Mouse (Mus musculus): ENCODE results near the gene Art3. TPM values are rescaled to one million over a fixed set of nuclear protein-coding genes. Genes with fewer than 3 reads are reported as not detected.

The Art3 gene
- 1.8 and 2.5 TPM in 2 replicates for polyA plus RNA-seq (2014; fragmentation: Nextera tagmentation; extraction: Ambion mirVana)

GRCm38 (mm10) chr5:92331635-92332338 is at the start of gene Art3:
TSS of gene Art3 (plus strand) at chr5:92331827.
- no peak for ATAC-seq (ENCODE audit: insufficient number of reproducible peaks, low FRiP score, low TSS enrichment, low read depth)
- Histone ChIP-seq H3K4me3 (ENCODE audit: low read depth, low read length) (no peak within 1 kb of the TSS), H3K4me2 (ENCODE audit: low read depth, severe bottlenecking) (no peak within 1 kb of the TSS), H3K27me3 (ENCODE audit: control insufficient read depth, insufficient read depth, low read length) (no peaks in the 10 kb centered on the region), H3K27ac (replicated peaks; ENCODE audit: low read depth, low read length) (no peak within 1 kb of the TSS), H3K4me1 (ENCODE audit: control insufficient read depth, insufficient read depth, low read length) (no peaks in the 10 kb centered on the region), H3K9ac (ENCODE audit: low read length) (no peak within 1 kb of the TSS), H3K9me3 (ENCODE audit: control insufficient read depth, low read length) (no peaks in the 10 kb centered on the region), H3K36me3 (ENCODE audit: control insufficient read depth, insufficient read depth, low read length) (no peaks in the 10 kb centered on the region)
- DNase-seq (ENCODE audit: low spot score) = no peak
- 94% methylated on average over 17 of the region's 17 CpGs for WGBS

DNA sequence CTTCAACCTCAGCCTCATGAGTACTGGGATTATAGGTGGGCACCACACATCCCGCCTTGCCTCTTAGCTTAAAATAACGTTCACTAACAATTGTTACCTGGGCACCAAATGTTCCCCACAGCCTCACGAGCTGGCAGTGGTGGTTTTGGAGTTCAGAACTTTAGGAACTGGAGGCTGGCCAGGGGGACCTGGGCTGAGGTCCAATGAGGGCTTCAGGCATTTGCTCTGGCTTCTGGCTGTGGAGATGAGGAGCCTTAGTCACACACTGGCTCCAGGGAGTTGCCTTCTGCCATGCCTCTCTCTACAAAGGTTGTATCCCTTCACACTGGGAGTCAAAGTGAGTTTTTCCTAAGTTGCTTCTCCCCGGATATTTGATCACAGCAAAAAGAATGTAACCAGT is 49.1 kb upstream of the Art3 start:
- H3K9ac ChIP-seq (ENCODE audit: low read length) = no peak overlapping the region
- WGBS = 79% methylated on average over 4 of the region's 4 CpGs
- DNase-seq (ENCODE audit: low spot score) (no peak), ATAC-seq (ENCODE audit: insufficient number of reproducible peaks, low FRiP score, low TSS enrichment, low read depth) (no peak)
- H3K36me3 ChIP-seq (ENCODE audit: control insufficient read depth, insufficient read depth, low read length) = no peaks in the 10 kb centered on the region; the same call in 1 of the 2 replicates
- no peak overlapping the region for H3K4me2 ChIP-seq (ENCODE audit: low read depth, severe bottlenecking)
- H3K27ac ChIP-seq (replicated peaks; ENCODE audit: low read depth, low read length) = no peak overlapping the region
- peaks cover under 1% of the 10 kb centered on the region; the same call in 1 of the 2 replicates for H3K4me1 ChIP-seq (ENCODE audit: control insufficient read depth, insufficient read depth, low read length)
- H3K27me3 ChIP-seq (ENCODE audit: control insufficient read depth, insufficient read depth, low read length) = no peaks in the 10 kb centered on the region
- H3K4me3 ChIP-seq (ENCODE audit: low read depth, low read length) = no peak overlapping the region
- H3K9me3 ChIP-seq (ENCODE audit: control insufficient read depth, low read length) = no peaks in the 10 kb centered on the region

DNA sequence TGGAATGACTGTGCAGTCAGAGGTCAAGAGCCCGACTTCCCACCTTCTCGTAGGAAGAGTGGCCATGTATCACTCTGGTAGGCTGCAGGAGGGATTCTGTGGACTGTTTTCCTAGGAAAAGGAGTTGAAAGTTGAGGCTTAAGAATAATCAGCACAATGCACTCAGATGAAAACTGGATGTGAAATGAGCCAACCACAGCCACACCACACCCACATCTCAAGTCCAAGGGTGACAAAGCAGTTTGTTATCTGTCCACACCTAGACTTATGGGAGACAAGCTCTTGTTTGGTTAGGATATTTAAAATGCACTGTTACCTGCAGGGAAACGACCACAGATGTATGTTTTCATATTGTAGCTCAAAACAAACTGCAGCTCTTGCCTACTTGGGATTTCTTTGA is 48.5 kb upstream of the Art3 start:
- DNase-seq (ENCODE audit: low spot score) = no peak
- Histone ChIP-seq H3K27ac (replicated peaks; ENCODE audit: low read depth, low read length) (no peak overlapping the region), H3K9me3 (ENCODE audit: control insufficient read depth, low read length) (no peaks in the 10 kb centered on the region), H3K4me1 (ENCODE audit: control insufficient read depth, insufficient read depth, low read length) (no peaks in the 10 kb centered on the region), H3K4me2 (ENCODE audit: low read depth, severe bottlenecking) (no peak overlapping the region), H3K27me3 (ENCODE audit: control insufficient read depth, insufficient read depth, low read length) (no peaks in the 10 kb centered on the region), H3K36me3 (ENCODE audit: control insufficient read depth, insufficient read depth, low read length) (no peaks in the 10 kb centered on the region; the same call in 1 of the 2 replicates), H3K9ac (ENCODE audit: low read length) (no peak overlapping the region), H3K4me3 (ENCODE audit: low read depth, low read length) (no peak overlapping the region)
- 82% methylated on average over 3 of the region's 3 CpGs for WGBS
- ATAC-seq (ENCODE audit: insufficient number of reproducible peaks, low FRiP score, low TSS enrichment, low read depth) = no peak

GRCm38 (mm10) chr5:92287840-92288239 is 43.8 kb upstream of the Art3 start:
- no peak for ATAC-seq (ENCODE audit: insufficient number of reproducible peaks, low FRiP score, low TSS enrichment, low read depth)
- WGBS = 84% methylated on average over 6 of the region's 6 CpGs

DNA sequence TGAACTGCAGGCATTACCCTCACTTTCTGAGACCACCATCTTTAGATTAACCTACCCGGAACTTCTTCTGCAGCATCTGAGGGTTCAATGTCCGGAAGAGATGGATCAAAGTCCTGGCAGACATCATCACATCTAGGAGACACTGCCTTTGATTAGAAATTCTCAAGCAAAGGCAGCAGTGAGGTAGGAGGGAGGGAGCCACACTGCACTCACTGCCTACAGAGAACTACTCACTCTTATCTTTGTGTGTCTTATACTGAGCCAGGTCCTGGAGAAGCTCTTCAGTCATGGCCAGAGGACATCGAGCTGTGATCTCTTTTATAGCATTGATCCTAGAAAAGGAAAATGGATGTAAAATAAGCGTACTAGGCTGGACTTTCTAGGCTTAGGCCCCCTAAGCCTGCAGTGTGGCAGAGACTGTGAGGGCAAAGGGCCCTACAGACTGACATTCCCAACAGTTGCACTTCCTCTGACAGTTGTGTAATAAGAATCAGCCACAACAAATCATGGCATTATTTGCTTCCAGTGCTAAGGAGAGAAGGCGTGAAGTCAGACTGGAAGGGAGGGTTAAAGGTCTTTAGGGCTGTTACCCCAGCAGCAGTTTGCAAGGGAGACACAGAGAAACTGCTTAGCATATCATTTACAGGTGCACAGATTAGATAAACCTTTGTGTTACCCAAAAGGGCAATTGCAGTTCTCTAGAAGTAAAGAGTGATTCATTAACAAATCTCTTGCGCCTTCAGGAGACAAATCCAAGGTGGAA is 39.8 kb upstream of the Art3 start:
- H3K27me3 ChIP-seq (ENCODE audit: control insufficient read depth, insufficient read depth, low read length) = no peaks in the 10 kb centered on the region
- no peaks in the 10 kb centered on the region for H3K4me1 ChIP-seq (ENCODE audit: control insufficient read depth, insufficient read depth, low read length)
- peaks cover 16% of the 10 kb centered on the region for H3K36me3 ChIP-seq (ENCODE audit: control insufficient read depth, insufficient read depth, low read length)
- no peak overlapping the region for H3K4me2 ChIP-seq (ENCODE audit: low read depth, severe bottlenecking)
- ATAC-seq (ENCODE audit: insufficient number of reproducible peaks, low FRiP score, low TSS enrichment, low read depth) (no peak), DNase-seq (ENCODE audit: low spot score) (no peak)
- WGBS = 90% methylated on average over 6 of the region's 6 CpGs
- no peak overlapping the region for H3K9ac ChIP-seq (ENCODE audit: low read length)
- no peak overlapping the region for H3K4me3 ChIP-seq (ENCODE audit: low read depth, low read length)
- H3K27ac ChIP-seq (replicated peaks; ENCODE audit: low read depth, low read length) = no peak overlapping the region
- H3K9me3 ChIP-seq (ENCODE audit: control insufficient read depth, low read length) = no peaks in the 10 kb centered on the region

More at GRCm38 (mm10) chr5:92287840-92288239, 43.8 kb upstream of the Art3 start:
- H3K9ac ChIP-seq (ENCODE audit: low read length) = no peak overlapping the region
- H3K27me3 ChIP-seq (ENCODE audit: control insufficient read depth, insufficient read depth, low read length) = no peaks in the 10 kb centered on the region
- no peaks in the 10 kb centered on the region for H3K4me1 ChIP-seq (ENCODE audit: control insufficient read depth, insufficient read depth, low read length)
- H3K4me2 ChIP-seq (ENCODE audit: low read depth, severe bottlenecking) = no peak overlapping the region
- H3K36me3 ChIP-seq (ENCODE audit: control insufficient read depth, insufficient read depth, low read length) = peaks cover 12% of the 10 kb centered on the region
- no peaks in the 10 kb centered on the region for H3K9me3 ChIP-seq (ENCODE audit: control insufficient read depth, low read length)
- DNase-seq (ENCODE audit: low spot score) = no peak
- no peak overlapping the region for H3K27ac ChIP-seq (replicated peaks; ENCODE audit: low read depth, low read length)
- H3K4me3 ChIP-seq (ENCODE audit: low read depth, low read length) = no peak overlapping the region

DNA sequence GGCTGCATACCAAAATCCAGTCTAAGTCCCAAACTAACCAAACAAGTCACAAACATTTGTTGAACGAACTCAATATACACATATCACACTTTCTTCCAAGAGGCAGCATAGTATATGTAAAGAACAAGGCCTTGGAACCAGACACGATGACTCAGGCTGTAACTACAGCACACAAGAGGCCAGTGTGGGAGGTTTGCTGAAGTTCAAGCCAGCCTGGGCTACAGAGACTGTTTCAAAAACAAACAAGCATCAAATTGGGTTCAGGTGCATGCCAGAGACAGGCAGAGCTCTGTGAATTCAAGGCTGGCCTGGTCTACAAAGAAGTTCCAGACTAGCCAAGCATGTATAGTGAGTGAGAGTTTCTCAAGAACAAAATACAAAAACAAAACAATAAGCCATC is 37.1 kb upstream of the Art3 start:
- Histone ChIP-seq H3K4me2 (ENCODE audit: low read depth, severe bottlenecking) (no peak overlapping the region), H3K36me3 (ENCODE audit: control insufficient read depth, insufficient read depth, low read length) (peaks cover 17% of the 10 kb centered on the region), H3K4me3 (ENCODE audit: low read depth, low read length) (no peak overlapping the region), H3K9me3 (ENCODE audit: control insufficient read depth, low read length) (no peaks in the 10 kb centered on the region), H3K27me3 (ENCODE audit: control insufficient read depth, insufficient read depth, low read length) (no peaks in the 10 kb centered on the region), H3K4me1 (ENCODE audit: control insufficient read depth, insufficient read depth, low read length) (no peaks in the 10 kb centered on the region), H3K9ac (ENCODE audit: low read length) (no peak overlapping the region), H3K27ac (replicated peaks; ENCODE audit: low read depth, low read length) (no peak overlapping the region)
- DNase-seq (ENCODE audit: low spot score) = no peak
- ATAC-seq (ENCODE audit: insufficient number of reproducible peaks, low FRiP score, low TSS enrichment, low read depth) = no peak
- WGBS = 88% methylated on average over 2 of the region's 2 CpGs

DNA sequence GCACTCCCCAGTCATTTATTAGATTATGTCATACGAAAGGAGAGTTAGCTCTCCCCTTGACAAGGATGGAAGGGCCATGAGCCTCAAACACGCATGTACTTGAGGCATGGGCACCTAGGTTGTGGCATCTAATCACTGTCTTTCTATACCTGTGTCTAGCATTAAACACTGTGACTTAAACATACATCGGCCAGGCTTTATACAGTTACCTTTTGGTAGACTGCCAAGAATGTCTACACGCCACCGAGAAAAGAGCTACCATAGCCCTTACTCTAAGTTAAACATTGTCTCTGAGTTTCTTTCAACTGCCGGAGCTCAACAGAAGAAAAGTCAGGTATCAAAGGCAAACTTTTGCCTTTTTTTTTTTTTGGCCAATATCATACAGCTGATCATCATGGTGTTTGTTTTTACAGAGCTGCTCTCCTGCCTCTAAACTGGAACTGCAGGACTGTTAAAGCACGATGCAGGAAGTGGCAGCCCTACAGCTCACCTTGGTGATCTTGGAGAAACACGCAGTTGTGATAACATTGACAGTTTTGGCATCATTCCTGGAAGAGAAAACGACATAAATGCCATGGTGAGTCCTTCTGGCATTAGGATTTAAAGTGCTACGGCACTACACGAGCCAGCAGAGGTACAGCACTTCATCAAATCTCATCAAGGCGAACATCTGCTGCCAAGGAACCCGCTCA is 29.3 kb upstream of the Art3 start:
- H3K27ac ChIP-seq (replicated peaks; ENCODE audit: low read depth, low read length) = no peak overlapping the region
- H3K9me3 ChIP-seq (ENCODE audit: control insufficient read depth, low read length) = no peaks in the 10 kb centered on the region
- H3K9ac ChIP-seq (ENCODE audit: low read length) = no peak overlapping the region
- H3K4me2 ChIP-seq (ENCODE audit: low read depth, severe bottlenecking) = no peak overlapping the region
- H3K4me1 ChIP-seq (ENCODE audit: control insufficient read depth, insufficient read depth, low read length) = no peaks in the 10 kb centered on the region
- no peak for ATAC-seq (ENCODE audit: insufficient number of reproducible peaks, low FRiP score, low TSS enrichment, low read depth)
- DNase-seq (ENCODE audit: low spot score) = no peak
- H3K4me3 ChIP-seq (ENCODE audit: low read depth, low read length) = no peak overlapping the region
- H3K27me3 ChIP-seq (ENCODE audit: control insufficient read depth, insufficient read depth, low read length) = no peaks in the 10 kb centered on the region
- 96% methylated on average over 13 of the region's 13 CpGs for WGBS
- H3K36me3 ChIP-seq (ENCODE audit: control insufficient read depth, insufficient read depth, low read length) = peaks cover 27% of the 10 kb centered on the region

DNA sequence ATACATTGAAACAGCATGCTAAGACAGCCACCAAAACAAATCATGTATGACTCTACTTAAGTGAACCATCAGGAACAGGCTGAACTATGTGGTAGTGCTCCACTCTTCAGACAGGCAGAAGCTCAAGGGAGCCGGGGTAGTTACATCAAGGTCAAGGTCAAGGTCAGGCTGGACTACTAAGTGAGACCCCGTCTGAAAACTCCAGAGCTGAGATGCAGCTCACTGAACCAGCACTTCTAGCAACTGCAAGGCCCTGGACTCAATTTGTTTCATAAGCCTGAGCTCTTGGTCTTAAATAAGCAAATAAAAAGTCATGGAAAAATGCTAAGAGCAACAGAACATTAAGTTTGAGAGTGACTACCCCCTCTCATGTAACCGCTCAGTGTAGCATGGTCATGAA is 27.3 kb upstream of the Art3 start:
- Histone ChIP-seq H3K4me1 (ENCODE audit: control insufficient read depth, insufficient read depth, low read length) (peaks cover 3% of the 10 kb centered on the region; the same call in 1 of the 2 replicates), H3K9me3 (ENCODE audit: control insufficient read depth, low read length) (no peaks in the 10 kb centered on the region), H3K4me3 (ENCODE audit: low read depth, low read length) (no peak overlapping the region), H3K27me3 (ENCODE audit: control insufficient read depth, insufficient read depth, low read length) (no peaks in the 10 kb centered on the region), H3K9ac (ENCODE audit: low read length) (no peak overlapping the region), H3K4me2 (ENCODE audit: low read depth, severe bottlenecking) (no peak overlapping the region), H3K36me3 (ENCODE audit: control insufficient read depth, insufficient read depth, low read length) (peaks cover 26% of the 10 kb centered on the region), H3K27ac (replicated peaks; ENCODE audit: low read depth, low read length) (no peak overlapping the region)
- 84% methylated on average over 3 of the region's 3 CpGs for WGBS
- no peak for ATAC-seq (ENCODE audit: insufficient number of reproducible peaks, low FRiP score, low TSS enrichment, low read depth)
- no peak for DNase-seq (ENCODE audit: low spot score)

Measured in limb, embryonic 11.5 days (tissue).